Mouse (Mus musculus) embryonic facial prominence, embryonic 11.5 days (tissue): ENCODE measurements around the gene Rbm12b1. TPM values are rescaled to one million over a fixed set of nuclear protein-coding genes. Genes with fewer than 3 reads are reported as not detected.
"Not testable (repeated sequence)": the region's sequence is repeated elsewhere in the genome, so short reads cannot be mapped to it uniquely, and the experiment has no call there.

ENCODE experiments used
- ATAC-seq: fragments of 200-750 bp; cut with Nextera tagmentation; replicated peaks from 2 replicates; pipeline ENCODE4 v1.8.0; 2017; ENCODE audit warnings: low read depth; ENCODE audit not compliant: insufficient number of reproducible peaks, low FRiP score, low TSS enrichment
- DNase-seq: peaks from one replicate; pipeline ENCODE4 v3.0.0-alpha.2; 2015; ENCODE audit warnings: low spot score
- H3K27ac ChIP-seq: fragments of 300-500 bp; sonication (generic); replicated peaks from 2 replicates; pipeline ENCODE4 v1.5.1; 2014; ENCODE audit warnings: mild to moderate bottlenecking, low read depth, low read length, control low read depth
- H3K27me3 ChIP-seq: fragments of 300-500 bp; sonication (generic); 2 replicates; pipeline ENCODE4 v1.6.1; 2014; ENCODE audit warnings: mild to moderate bottlenecking, low read length, moderate library complexity, mixed read lengths; ENCODE audit not compliant: control insufficient read depth, insufficient read depth
- H3K36me3 ChIP-seq: fragments of 300-500 bp; sonication (generic); replicated peaks from 2 replicates; pipeline ENCODE4 v1.6.1; 2014; ENCODE audit warnings: low read depth, mild to moderate bottlenecking, low read length, moderate library complexity, mixed read lengths; ENCODE audit not compliant: control insufficient read depth, insufficient read depth
- H3K4me1 ChIP-seq: fragments of 300-500 bp; sonication (generic); 2 replicates; pipeline ENCODE4 v1.6.1; 2014; ENCODE audit warnings: low read length, mixed read lengths; ENCODE audit not compliant: control insufficient read depth, insufficient read depth
- H3K4me2 ChIP-seq: fragments of 300-500 bp; sonication (generic); 2 replicates; pipeline ENCODE4 v1.6.1; 2014; ENCODE audit warnings: low read depth, mild to moderate bottlenecking, control low read depth, low read length, moderate library complexity
- H3K4me3 ChIP-seq: fragments of 300-500 bp; sonication (generic); 2 replicates; pipeline ENCODE4 v1.5.1; 2014; ENCODE audit warnings: low read depth, low read length, control low read depth
- H3K9ac ChIP-seq: fragments of 300-500 bp; sonication (generic); replicated peaks from 2 replicates; pipeline ENCODE4 v1.6.1; 2014; ENCODE audit warnings: mild to moderate bottlenecking, control low read depth, low read length
- H3K9me3 ChIP-seq: fragments of 300-500 bp; sonication (generic); replicated peaks from 2 replicates; pipeline ENCODE4 v1.6.1; 2016; ENCODE audit warnings: mild to moderate bottlenecking, low read length, inconsistent platforms, mixed read lengths; ENCODE audit not compliant: control insufficient read depth
- WGBS: fragments of 180-500 bp; shearing (Covaris S2); extraction: QIAGEN DNeasy Blood & Tissue Kit; methylation state at CpG from one replicate; pipeline ENCODE4 v1.1.7; 2014; 5-methylcytosine and 5-hydroxymethylcytosine counted together
- polyA plus RNA-seq: library from polyadenylated mRNA; unstranded; fragments of >200 nt; fragmentation: Nextera tagmentation; extraction: Ambion mirVana; gene quantifications from 2 replicates; pipeline ENCODE4 v1.2.1, GENCODE M21; 2014

Gene Rbm12b1
- 7.7 and 9.2 TPM in 2 replicates for polyA plus RNA-seq

GRCm38 (mm10) chr4:12140141-12140567, at the start of gene Rbm12b1:
TSS of gene Rbm12b1 (plus strand) at chr4:12140264.
- ATAC-seq = peak; percentile 98
- H3K4me1 ChIP-seq, H3K27ac ChIP-seq, H3K9me3 ChIP-seq, H3K27me3 ChIP-seq, H3K36me3 ChIP-seq: not testable (repeated sequence)
- Histone ChIP-seq H3K9ac (peak within 1 kb of the TSS; percentile 46; the same call in 1 of the 2 replicates), H3K4me3 (peak within 1 kb of the TSS; percentile 31), H3K4me2 (peak within 1 kb of the TSS; percentile 32)
- WGBS = 8% methylated on average over 13 of the region's 32 CpGs
- peak; percentile 84 for DNase-seq

GRCm38 (mm10) chr4:12140592-12141062, 563 bp downstream of the Rbm12b1 start:
- H3K27me3 ChIP-seq, DNase-seq, H3K27ac ChIP-seq, H3K36me3 ChIP-seq, H3K9me3 ChIP-seq, H3K4me1 ChIP-seq: not testable (repeated sequence)
- Histone ChIP-seq H3K9ac (0 out of 2 replicates have a peak overlapping the region, but pooled peaks have one; percentile 6), H3K4me2 (peak overlapping the region; percentile 32), H3K4me3 (peak overlapping the region; percentile 27)
- WGBS = 20% methylated on average over 20 of the region's 40 CpGs
- ATAC-seq = peak; percentile 83

GRCm38 (mm10) chr4:12141516-12141915, 1.5 kb downstream of the Rbm12b1 start:
- not testable (repeated sequence) for H3K27ac ChIP-seq, H3K4me3 ChIP-seq, H3K9ac ChIP-seq, H3K27me3 ChIP-seq, H3K36me3 ChIP-seq, H3K4me1 ChIP-seq, H3K4me2 ChIP-seq, ATAC-seq, DNase-seq, H3K9me3 ChIP-seq
- WGBS = 95% methylated on average over 6 of the region's 7 CpGs

- Histone ChIP-seq H3K4me2 (no peak overlapping the region), H3K27ac (no peak overlapping the region), H3K4me1 (no peaks in the 10 kb centered on the region), H3K36me3 (no peaks in the 10 kb centered on the region; the same call in none of the 2 replicates), H3K27me3 (no peaks in the 10 kb centered on the region), H3K4me3 (no peak overlapping the region), H3K9me3 (no peaks in the 10 kb centered on the region), H3K9ac (no peak overlapping the region)
- ATAC-seq (no peak), DNase-seq (no peak)
These were observed 7.6 kb downstream of the Rbm12b1 start for GRCm38 (mm10) chr4:12147660-12148059.

GRCm38 (mm10) chr4:12170986-12171317, 30.9 kb downstream of the Rbm12b1 start:
- Histone ChIP-seq H3K9ac (peak overlapping the region; percentile 99), H3K4me1 (no peaks in the 10 kb centered on the region), H3K9me3 (no peaks in the 10 kb centered on the region), H3K4me3 (peak overlapping the region; percentile 86), H3K27me3 (no peaks in the 10 kb centered on the region), H3K27ac (peak overlapping the region; percentile 87; the same call in 1 of the 2 replicates), H3K36me3 (peaks cover 3% of the 10 kb centered on the region; the same call in 1 of the 2 replicates), H3K4me2 (peak overlapping the region; percentile 69)
- no peak for DNase-seq
- no peak for ATAC-seq
- 16% methylated on average over 9 of the region's 9 CpGs for WGBS

- under 1% methylated on average over 68 of the region's 74 CpGs for WGBS
- peak within 1 kb of the TSS; percentile 87 for H3K27ac ChIP-seq
These were observed 31.4 kb downstream of the Rbm12b1 start, which contains the start of gene Fam92a for GRCm38 (mm10) chr4:12171318-12172091. TSS of gene Fam92a (minus strand) at chr4:12172015.

GRCm38 (mm10) chr4:12178992-12179391, 38.9 kb downstream of the Rbm12b1 start:
- no peak for ATAC-seq
- H3K4me2 ChIP-seq = no peak overlapping the region
- no peak overlapping the region for H3K9ac ChIP-seq
- no peak overlapping the region for H3K4me3 ChIP-seq
- H3K9me3 ChIP-seq = no peaks in the 10 kb centered on the region
- no peaks in the 10 kb centered on the region for H3K27me3 ChIP-seq
- no peak overlapping the region for H3K27ac ChIP-seq
- DNase-seq = no peak
- WGBS = 84% methylated on average over 10 of the region's 10 CpGs
- H3K4me1 ChIP-seq = no peaks in the 10 kb centered on the region
- no peaks in the 10 kb centered on the region for H3K36me3 ChIP-seq

More at GRCm38 (mm10) chr4:12171318-12172091, 31.4 kb downstream of the Rbm12b1 start, which contains the start of gene Fam92a:
- peak within 1 kb of the TSS; percentile 99 for H3K9ac ChIP-seq
- peaks cover 3% of the 10 kb centered on the region; the same call in 1 of the 2 replicates for H3K36me3 ChIP-seq
- H3K4me1 ChIP-seq = no peaks in the 10 kb centered on the region
- H3K27me3 ChIP-seq = no peaks in the 10 kb centered on the region
- H3K9me3 ChIP-seq = no peaks in the 10 kb centered on the region
- ATAC-seq (peak; percentile 90), DNase-seq (peak; percentile 72)
- peak within 1 kb of the TSS; percentile 86 for H3K4me3 ChIP-seq
- H3K4me2 ChIP-seq = peak within 1 kb of the TSS; percentile 69
